Mouse (Mus musculus) common myeloid progenitor, adult 5-6 weeks (primary cell): ENCODE measurements around the gene Ssh2. TPM values are rescaled to one million over a fixed set of nuclear protein-coding genes. Genes with fewer than 3 reads are reported as not detected.
A peak's percentile ranks its signal among the peaks of the same experiment; 100 is the strongest.
"Not testable (repeated sequence)": the region's sequence is repeated elsewhere in the genome, so short reads cannot be mapped to it uniquely, and the experiment has no call there.

Source experiments
- ATAC-seq: replicated peaks from 2 replicates; pipeline ENCODE4 v1.8.0; 2016; ENCODE audit warnings: low read depth, mild to moderate bottlenecking, moderate TSS enrichment, inconsistent platforms; ENCODE audit not compliant: poor library complexity, severe bottlenecking
- total RNA-seq: library from RNA; stranded (forward); fragments of 200-1000, 187-1606 nt; gene quantifications from 2 replicates; pipeline ENCODE4 v1.2.3, GENCODE M21; 2017

Ssh2 gene
- total RNA-seq, 1 experiment from 2014 or later, result 38.2 TPM

GRCm38 (mm10) chr11:77216761-77217130, 659 bp downstream of the Ssh2 start:
- ATAC-seq, result no peak

- ATAC-seq, result no peak
These were observed 14.7 kb downstream of the Ssh2 start for GRCm38 (mm10) chr11:77230765-77231164.

- ATAC-seq, result 0 out of 2 replicates have a peak, but pooled peaks have one; percentile 50
These were observed 15.4 kb downstream of the Ssh2 start for GRCm38 (mm10) chr11:77231514-77231913.

- no peak for ATAC-seq
These were observed 19.2 kb downstream of the Ssh2 start for GRCm38 (mm10) chr11:77235267-77235666.

- peak; percentile 98 for ATAC-seq
These were observed 23.7 kb downstream of the Ssh2 start for GRCm38 (mm10) chr11:77239658-77240345.

GRCm38 (mm10) chr11:77240466-77241246, 24.6 kb downstream of the Ssh2 start:
- ATAC-seq, result no peak

- ATAC-seq, result 0 out of 2 replicates have a peak, but pooled peaks have one; percentile 13
These were observed 26.8 kb downstream of the Ssh2 start for GRCm38 (mm10) chr11:77242912-77243311.

GRCm38 (mm10) chr11:77252826-77253225, 36.7 kb downstream of the Ssh2 start:
- ATAC-seq, result no peak

- no peak for ATAC-seq
These were observed 43.4 kb downstream of the Ssh2 start for GRCm38 (mm10) chr11:77259441-77259840.

GRCm38 (mm10) chr11:77267401-77267800, 51.3 kb downstream of the Ssh2 start:
- no peak for ATAC-seq

- ATAC-seq, result no peak
These were observed 59.9 kb downstream of the Ssh2 start for GRCm38 (mm10) chr11:77276000-77276399.

- not testable (repeated sequence) for ATAC-seq
These were observed 62.5 kb downstream of the Ssh2 start for GRCm38 (mm10) chr11:77278538-77278937.

GRCm38 (mm10) chr11:77280219-77280618, 64.1 kb downstream of the Ssh2 start:
- ATAC-seq, result no peak

GRCm38 (mm10) chr11:77291447-77291846, 75.4 kb downstream of the Ssh2 start:
- no peak for ATAC-seq

- ATAC-seq, result 0 out of 2 replicates have a peak, but pooled peaks have one; percentile 15
These were observed 77.6 kb downstream of the Ssh2 start for GRCm38 (mm10) chr11:77293673-77294072.

GRCm38 (mm10) chr11:77297246-77297645, 81.2 kb downstream of the Ssh2 start:
- ATAC-seq, result no peak

GRCm38 (mm10) chr11:77307205-77307604, 91.1 kb downstream of the Ssh2 start:
- no peak for ATAC-seq

- ATAC-seq, result peak; percentile 65; the same call in 1 of the 2 replicates
These were observed 92.4 kb downstream of the Ssh2 start for GRCm38 (mm10) chr11:77308533-77308932.

- ATAC-seq, result peak; percentile 60
These were observed 101.8 kb downstream of the Ssh2 start for GRCm38 (mm10) chr11:77317721-77318477.

GRCm38 (mm10) chr11:77318478-77319118, 102.5 kb downstream of the Ssh2 start:
- no peak for ATAC-seq
